Mouse (Mus musculus): ENCODE measurements around the gene Med12l. TPM values are rescaled to one million over a fixed set of nuclear protein-coding genes. Genes with fewer than 3 reads are reported as not detected.
A peak's percentile ranks its signal among the peaks of the same experiment; 100 is the strongest.

Gene Med12l
- polyA plus RNA-seq, 1 experiment from 2014 or later = 3.9 TPM

DNA sequence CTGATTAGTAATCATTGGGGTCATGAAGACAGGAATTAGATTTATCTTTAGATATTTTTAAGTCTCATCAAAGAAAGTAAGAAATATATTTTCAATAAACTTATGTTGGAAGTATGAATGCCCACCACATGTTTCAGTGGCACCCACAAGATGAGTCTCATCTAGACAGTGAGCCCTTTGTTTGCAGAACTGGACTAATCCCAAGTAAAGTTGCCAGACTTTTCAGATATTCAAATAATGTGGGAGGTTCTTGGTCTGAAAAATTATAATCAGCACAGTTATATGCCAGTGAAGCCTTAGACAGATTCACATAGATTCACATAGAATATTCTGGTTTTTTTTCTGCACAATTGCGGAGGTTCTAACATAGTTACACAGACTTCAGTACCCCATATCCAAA lies 244.8 kb downstream of the Med12l start:
- no peak for ATAC-seq
- Histone ChIP-seq H3K4me2 (ENCODE audit: low read length) (no peak overlapping the region), H3K36me3 (ENCODE audit: control insufficient read depth, insufficient read depth, low read length) (no peaks in the 10 kb centered on the region), H3K9me3 (ENCODE audit: control insufficient read depth, low read length) (no peaks in the 10 kb centered on the region), H3K4me3 (ENCODE audit: low read length) (no peak overlapping the region), H3K27ac (ENCODE audit: low read depth, low read length) (no peak overlapping the region), H3K9ac (ENCODE audit: low read depth, low read length) (no peak overlapping the region), H3K27me3 (replicated peaks; ENCODE audit: control insufficient read depth, insufficient read depth, low read length) (no peaks in the 10 kb centered on the region), H3K4me1 (ENCODE audit: control insufficient read depth, insufficient read depth, low read depth, low read length) (no peaks in the 10 kb centered on the region)
- WGBS = 100% methylated on average over 1 of the region's 1 CpGs

DNA sequence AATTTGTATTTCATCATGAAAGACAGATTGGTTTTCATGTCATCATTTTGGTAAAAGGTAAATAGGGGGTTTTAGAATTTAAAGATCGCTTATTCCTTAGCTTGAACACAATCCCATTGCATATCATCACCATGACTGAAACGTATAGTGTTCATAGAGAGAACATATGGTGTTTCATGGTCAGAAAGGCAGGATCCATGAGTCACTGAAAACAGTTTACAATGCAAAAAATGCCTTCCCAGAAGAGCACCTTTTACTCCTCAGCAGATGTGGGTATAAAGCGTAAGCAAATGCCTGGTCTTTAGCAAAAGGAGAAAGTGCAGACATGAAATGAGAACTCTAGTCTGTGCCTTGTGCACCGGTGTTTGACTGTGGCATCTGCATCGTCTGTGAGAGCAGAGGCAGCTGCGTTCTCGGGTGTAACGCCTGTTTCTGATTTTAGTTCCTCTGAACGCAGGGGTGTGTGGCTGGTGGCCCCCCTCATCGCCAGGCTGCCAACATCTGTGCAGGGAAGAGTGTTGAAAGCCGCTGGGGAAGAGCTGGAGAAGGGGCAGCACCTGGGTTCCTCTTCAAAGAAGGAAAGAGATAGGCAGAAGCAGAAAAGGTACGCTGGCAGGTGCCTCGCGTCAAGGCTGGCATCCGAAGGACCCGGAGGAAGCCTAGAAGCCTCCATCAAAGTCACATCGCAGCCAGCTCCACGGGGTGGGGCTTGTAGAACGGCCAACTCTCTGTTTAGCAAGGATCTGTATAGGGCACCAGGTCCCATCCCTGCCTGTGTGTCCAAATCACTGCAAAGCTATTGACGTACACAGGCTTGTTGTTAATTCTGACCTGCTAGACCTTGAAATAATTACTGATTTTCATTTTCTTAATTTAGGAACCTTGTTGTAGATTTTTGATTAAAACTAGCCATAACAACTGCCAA lies 252.4 kb downstream of the Med12l start:
- Histone ChIP-seq H3K4me2 (ENCODE audit: low read length) (no peak overlapping the region), H3K27me3 (replicated peaks; ENCODE audit: control insufficient read depth, insufficient read depth, low read length) (no peaks in the 10 kb centered on the region), H3K4me1 (ENCODE audit: control insufficient read depth, insufficient read depth, low read depth, low read length) (peaks cover 2% of the 10 kb centered on the region; the same call in 1 of the 2 replicates), H3K9ac (ENCODE audit: low read depth, low read length) (no peak overlapping the region), H3K27ac (ENCODE audit: low read depth, low read length) (no peak overlapping the region), H3K36me3 (ENCODE audit: control insufficient read depth, insufficient read depth, low read length) (no peaks in the 10 kb centered on the region), H3K9me3 (ENCODE audit: control insufficient read depth, low read length) (no peaks in the 10 kb centered on the region), H3K4me3 (ENCODE audit: low read length) (no peak overlapping the region)
- WGBS = 83% methylated on average over 20 of the region's 20 CpGs
- ATAC-seq = peak; percentile 48; the same call in 1 of the 2 replicates

DNA sequence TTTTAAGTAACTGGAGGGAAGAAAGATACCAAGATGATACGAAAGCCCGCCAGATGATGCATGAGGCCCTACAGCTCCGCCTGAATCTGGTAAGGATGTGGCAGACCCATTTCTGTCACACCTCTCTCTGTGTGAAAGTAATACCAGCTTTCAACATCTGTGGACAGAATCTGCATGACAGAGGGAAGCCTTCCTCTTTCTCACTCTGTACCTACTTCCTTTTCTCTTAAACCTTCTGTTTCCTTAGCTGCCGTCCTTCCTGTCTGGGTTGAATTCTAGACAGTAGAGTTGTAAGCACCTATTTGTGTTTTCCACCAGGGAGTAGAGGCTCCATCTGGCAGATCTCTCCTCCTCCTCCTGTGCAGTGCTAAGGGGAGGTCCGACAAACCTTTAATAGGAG lies 255.1 kb downstream of the Med12l start:
- Histone ChIP-seq H3K9me3 (ENCODE audit: control insufficient read depth, low read length) (no peaks in the 10 kb centered on the region), H3K27ac (ENCODE audit: low read depth, low read length) (no peak overlapping the region), H3K4me3 (ENCODE audit: low read length) (no peak overlapping the region), H3K9ac (ENCODE audit: low read depth, low read length) (no peak overlapping the region), H3K27me3 (replicated peaks; ENCODE audit: control insufficient read depth, insufficient read depth, low read length) (no peaks in the 10 kb centered on the region), H3K4me1 (ENCODE audit: control insufficient read depth, insufficient read depth, low read depth, low read length) (peaks cover 2% of the 10 kb centered on the region; the same call in 1 of the 2 replicates), H3K4me2 (ENCODE audit: low read length) (no peak overlapping the region), H3K36me3 (ENCODE audit: control insufficient read depth, insufficient read depth, low read length) (0 out of 2 replicates have a peak, but pooled peaks cover 5% of the 10 kb centered on the region)
- no peak for ATAC-seq
- WGBS = 59% methylated on average over 5 of the region's 5 CpGs

DNA sequence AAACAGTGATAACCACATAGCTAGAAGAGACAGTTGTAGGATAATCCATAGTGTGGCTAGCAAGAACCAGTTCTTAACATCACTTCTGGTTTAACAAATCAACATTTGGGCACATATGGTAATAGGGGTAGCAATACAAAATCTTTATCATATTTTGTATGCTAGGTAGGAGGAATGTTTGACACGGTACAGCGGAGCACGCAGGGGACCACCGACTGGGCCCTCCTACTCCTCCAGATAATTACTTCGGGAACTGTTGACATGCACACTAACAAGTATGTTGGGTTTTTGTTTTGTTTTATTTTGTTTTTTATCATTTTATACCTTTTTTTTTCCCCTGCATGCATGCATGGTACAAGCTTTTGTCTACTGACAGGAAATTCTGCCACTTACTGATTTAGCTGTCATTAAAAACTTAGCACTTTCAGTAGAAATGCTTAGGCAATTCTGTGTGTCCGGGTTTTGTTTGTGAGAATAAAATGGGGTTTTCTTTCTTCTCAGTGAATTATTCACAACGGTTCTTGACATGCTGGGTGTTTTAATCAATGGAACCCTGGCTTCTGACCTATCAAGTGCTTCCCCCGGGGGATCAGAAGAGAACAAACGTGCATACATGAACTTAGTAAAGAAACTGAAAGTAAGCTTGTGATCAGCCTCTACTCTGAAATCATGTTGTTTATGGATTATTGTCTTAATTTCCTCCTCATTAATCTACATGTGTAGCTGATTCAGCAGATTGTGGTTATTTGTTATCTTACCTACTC lies 256.3 kb downstream of the Med12l start:
- H3K4me2 ChIP-seq (ENCODE audit: low read length) = no peak overlapping the region
- H3K9me3 ChIP-seq (ENCODE audit: control insufficient read depth, low read length) = no peaks in the 10 kb centered on the region
- H3K9ac ChIP-seq (ENCODE audit: low read depth, low read length) = no peak overlapping the region
- peaks cover 2% of the 10 kb centered on the region; the same call in 1 of the 2 replicates for H3K4me1 ChIP-seq (ENCODE audit: control insufficient read depth, insufficient read depth, low read depth, low read length)
- no peaks in the 10 kb centered on the region for H3K27me3 ChIP-seq (replicated peaks; ENCODE audit: control insufficient read depth, insufficient read depth, low read length)
- WGBS = 20% methylated on average over 9 of the region's 9 CpGs
- no peak overlapping the region for H3K27ac ChIP-seq (ENCODE audit: low read depth, low read length)
- ATAC-seq = no peak
- H3K4me3 ChIP-seq (ENCODE audit: low read length) = no peak overlapping the region
- peaks cover 5% of the 10 kb centered on the region; the same call in 1 of the 2 replicates for H3K36me3 ChIP-seq (ENCODE audit: control insufficient read depth, insufficient read depth, low read length)

DNA sequence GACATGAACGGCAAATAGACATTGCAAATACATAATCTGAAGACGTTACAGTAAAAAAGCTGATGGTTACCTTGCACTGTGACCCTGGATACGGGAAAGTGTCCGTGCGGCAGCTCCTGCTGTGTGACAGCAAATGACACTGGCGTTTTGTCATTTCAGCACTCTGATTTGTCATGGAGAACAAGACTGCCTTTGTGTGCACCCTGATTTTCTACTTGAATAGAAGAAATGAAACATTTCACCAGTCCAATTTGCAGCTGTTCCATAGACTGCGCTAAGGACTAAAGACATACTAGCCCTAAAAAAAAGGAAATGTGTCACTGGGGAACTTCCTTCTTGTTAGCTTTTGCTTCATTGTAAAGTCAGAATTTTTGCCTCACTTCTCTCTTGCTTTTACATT lies 257.1 kb downstream of the Med12l start, which contains the start of gene P2ry12:
Gene P2ry12, minus strand, starts transcription at position 168 of the 400 bp plus-strand sequence.
- no peaks in the 10 kb centered on the region for H3K27me3 ChIP-seq (replicated peaks; ENCODE audit: control insufficient read depth, insufficient read depth, low read length)
- peak within 1 kb of the TSS; percentile 25 for H3K4me2 ChIP-seq (ENCODE audit: low read length)
- whole genome bisulfite sequencing = 14% methylated on average over 7 of the region's 7 CpGs
- no peak within 1 kb of the TSS for H3K4me3 ChIP-seq (ENCODE audit: low read length)
- ATAC-seq = no peak
- peaks cover 8% of the 10 kb centered on the region; the same call in 1 of the 2 replicates for H3K36me3 ChIP-seq (ENCODE audit: control insufficient read depth, insufficient read depth, low read length)
- no peak within 1 kb of the TSS for H3K9ac ChIP-seq (ENCODE audit: low read depth, low read length)
- H3K4me1 ChIP-seq (ENCODE audit: control insufficient read depth, insufficient read depth, low read depth, low read length) = peaks cover 2% of the 10 kb centered on the region; the same call in 1 of the 2 replicates
- no peak within 1 kb of the TSS for H3K27ac ChIP-seq (ENCODE audit: low read depth, low read length)
- H3K9me3 ChIP-seq (ENCODE audit: control insufficient read depth, low read length) = no peaks in the 10 kb centered on the region

DNA sequence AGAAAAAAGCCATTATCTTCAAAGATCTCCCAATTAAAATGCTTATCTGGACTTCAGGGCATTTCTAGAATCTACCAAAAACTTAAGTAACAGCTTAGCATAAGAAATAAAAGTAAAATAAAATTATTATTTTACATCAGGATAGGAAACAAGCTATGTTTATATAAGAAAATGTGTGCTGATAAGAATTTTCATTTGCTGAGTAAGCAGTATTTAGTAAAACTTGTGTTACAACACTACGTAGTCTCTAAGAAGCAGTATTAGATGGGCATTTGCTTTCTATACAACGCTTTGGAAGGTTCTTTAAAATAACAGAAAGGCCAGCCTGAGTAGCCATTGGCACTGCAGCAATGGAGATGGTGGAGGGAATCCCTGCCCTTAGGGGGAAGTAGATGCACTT lies 257.8 kb downstream of the Med12l start:
- Histone ChIP-seq H3K27me3 (replicated peaks; ENCODE audit: control insufficient read depth, insufficient read depth, low read length) (no peaks in the 10 kb centered on the region), H3K27ac (ENCODE audit: low read depth, low read length) (no peak overlapping the region), H3K36me3 (ENCODE audit: control insufficient read depth, insufficient read depth, low read length) (peaks cover 11% of the 10 kb centered on the region; the same call in 1 of the 2 replicates), H3K9ac (ENCODE audit: low read depth, low read length) (no peak overlapping the region), H3K4me3 (ENCODE audit: low read length) (no peak overlapping the region), H3K4me2 (ENCODE audit: low read length) (no peak overlapping the region), H3K4me1 (ENCODE audit: control insufficient read depth, insufficient read depth, low read depth, low read length) (peaks cover 2% of the 10 kb centered on the region; the same call in 1 of the 2 replicates), H3K9me3 (ENCODE audit: control insufficient read depth, low read length) (no peaks in the 10 kb centered on the region)
- ATAC-seq = no peak
- WGBS = 94% methylated on average over 2 of the region's 2 CpGs

DNA sequence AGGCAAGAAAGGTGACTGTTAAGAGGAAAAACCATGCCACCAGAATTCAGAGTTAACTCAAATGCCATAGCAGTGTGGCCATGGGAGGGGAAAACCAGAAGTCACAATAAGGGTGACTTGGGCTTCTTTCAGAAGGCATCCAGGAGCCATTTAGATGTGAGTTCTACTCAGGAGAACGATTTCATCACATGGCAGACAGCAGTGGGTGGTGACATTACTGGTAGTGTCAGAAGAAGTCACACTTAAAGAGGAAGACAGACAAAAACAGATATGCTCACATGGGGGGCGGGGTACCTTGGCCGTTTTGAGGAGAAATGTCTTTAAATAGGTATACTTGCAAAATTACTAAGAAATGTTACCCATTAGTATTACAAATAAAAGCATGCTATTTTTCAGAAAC lies 258.4 kb downstream of the Med12l start:
- Histone ChIP-seq H3K9ac (ENCODE audit: low read depth, low read length) (no peak overlapping the region), H3K27ac (ENCODE audit: low read depth, low read length) (no peak overlapping the region)
- ATAC-seq = no peak

DNA sequence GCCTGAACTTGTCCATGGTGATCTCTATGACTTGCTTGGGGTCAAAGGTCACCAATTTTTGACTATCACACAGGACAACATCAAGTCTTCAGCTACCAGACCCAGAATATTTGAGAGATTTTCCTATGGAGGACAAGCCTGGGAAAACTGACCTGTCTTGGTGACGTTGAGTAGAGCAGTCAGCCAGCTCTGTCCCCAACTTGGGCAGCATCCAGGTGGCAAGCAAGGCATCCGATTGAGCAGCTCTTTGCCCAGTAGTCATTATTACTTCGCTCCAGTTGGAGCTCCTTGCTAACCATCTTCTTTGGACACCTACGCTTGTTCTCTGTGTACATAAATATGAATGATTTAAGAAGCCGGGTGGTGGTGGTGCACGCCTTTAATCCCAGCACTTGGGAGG lies 265.2 kb downstream of the Med12l start:
- peaks cover 6% of the 10 kb centered on the region; the same call in 1 of the 2 replicates for H3K36me3 ChIP-seq (ENCODE audit: control insufficient read depth, insufficient read depth, low read length)
- WGBS = 93% methylated on average over 6 of the region's 6 CpGs
- no peak overlapping the region for H3K9ac ChIP-seq (ENCODE audit: low read depth, low read length)
- H3K27me3 ChIP-seq (replicated peaks; ENCODE audit: control insufficient read depth, insufficient read depth, low read length) = no peaks in the 10 kb centered on the region
- no peak overlapping the region for H3K4me2 ChIP-seq (ENCODE audit: low read length)
- ATAC-seq = no peak
- H3K27ac ChIP-seq (ENCODE audit: low read depth, low read length) = no peak overlapping the region
- no peaks in the 10 kb centered on the region for H3K9me3 ChIP-seq (ENCODE audit: control insufficient read depth, low read length)
- H3K4me1 ChIP-seq (ENCODE audit: control insufficient read depth, insufficient read depth, low read depth, low read length) = no peaks in the 10 kb centered on the region
- no peak overlapping the region for H3K4me3 ChIP-seq (ENCODE audit: low read length)

More for the DNA sequence above, 258.4 kb downstream of the Med12l start:
- Histone ChIP-seq H3K9me3 (ENCODE audit: control insufficient read depth, low read length) (no peaks in the 10 kb centered on the region), H3K27me3 (replicated peaks; ENCODE audit: control insufficient read depth, insufficient read depth, low read length) (no peaks in the 10 kb centered on the region), H3K4me1 (ENCODE audit: control insufficient read depth, insufficient read depth, low read depth, low read length) (peaks cover 2% of the 10 kb centered on the region; the same call in 1 of the 2 replicates), H3K36me3 (ENCODE audit: control insufficient read depth, insufficient read depth, low read length) (peaks cover 11% of the 10 kb centered on the region; the same call in 1 of the 2 replicates), H3K4me3 (ENCODE audit: low read length) (no peak overlapping the region), H3K4me2 (ENCODE audit: low read length) (no peak overlapping the region)
- 90% methylated on average over 3 of the region's 3 CpGs for WGBS

Measured in hindbrain, embryonic 16.5 days (tissue).